Mouse (Mus musculus): ENCODE data around the gene Il1rapl1. TPM values are rescaled to one million over a fixed set of nuclear protein-coding genes. Genes with fewer than 3 reads are reported as not detected.
A peak's percentile ranks its signal among the peaks of the same experiment; 100 is the strongest.

Gene Il1rapl1
- polyA plus RNA-seq, 1 experiment from 2014 or later: 0.21 TPM

- Histone ChIP-seq H3K9me3 (ENCODE audit: control insufficient read depth, low read length) (no peaks in the 10 kb centered on the region), H3K4me2 (ENCODE audit: low read depth, low read length) (no peak overlapping the region), H3K4me1 (ENCODE audit: control insufficient read depth, insufficient read depth, low read length) (no peaks in the 10 kb centered on the region), H3K27me3 (replicated peaks; ENCODE audit: control insufficient read depth, insufficient read depth, low read length) (no peaks in the 10 kb centered on the region), H3K36me3 (ENCODE audit: control insufficient read depth, insufficient read depth, low read length) (no peaks in the 10 kb centered on the region), H3K9ac (ENCODE audit: low read depth, low read length) (no peak overlapping the region), H3K27ac (replicated peaks; ENCODE audit: low read depth, low read length) (no peak overlapping the region), H3K4me3 (ENCODE audit: low read depth, low read length) (no peak overlapping the region)
- no peak for DNase-seq (ENCODE audit: low spot score)
- no peak for ATAC-seq (ENCODE audit: low read depth)
These were observed 301.6 kb downstream of the Il1rapl1 start for GRCm38 (mm10) chrX:87813884-87814283.

- DNase-seq (ENCODE audit: low spot score): peak; percentile 4
- H3K27ac ChIP-seq (replicated peaks; ENCODE audit: low read depth, low read length): no peak overlapping the region
- no peaks in the 10 kb centered on the region for H3K4me1 ChIP-seq (ENCODE audit: control insufficient read depth, insufficient read depth, low read length)
- H3K36me3 ChIP-seq (ENCODE audit: control insufficient read depth, insufficient read depth, low read length): no peaks in the 10 kb centered on the region
- H3K27me3 ChIP-seq (replicated peaks; ENCODE audit: control insufficient read depth, insufficient read depth, low read length): no peaks in the 10 kb centered on the region
- WGBS: 14% methylated on average over 1 of the region's 1 CpGs
- ATAC-seq (ENCODE audit: low read depth): no peak
- no peak overlapping the region for H3K4me2 ChIP-seq (ENCODE audit: low read depth, low read length)
- H3K9ac ChIP-seq (ENCODE audit: low read depth, low read length): no peak overlapping the region
- no peaks in the 10 kb centered on the region for H3K9me3 ChIP-seq (ENCODE audit: control insufficient read depth, low read length)
- no peak overlapping the region for H3K4me3 ChIP-seq (ENCODE audit: low read depth, low read length)
These were observed 307.7 kb downstream of the Il1rapl1 start for GRCm38 (mm10) chrX:87807717-87808116.

DNA sequence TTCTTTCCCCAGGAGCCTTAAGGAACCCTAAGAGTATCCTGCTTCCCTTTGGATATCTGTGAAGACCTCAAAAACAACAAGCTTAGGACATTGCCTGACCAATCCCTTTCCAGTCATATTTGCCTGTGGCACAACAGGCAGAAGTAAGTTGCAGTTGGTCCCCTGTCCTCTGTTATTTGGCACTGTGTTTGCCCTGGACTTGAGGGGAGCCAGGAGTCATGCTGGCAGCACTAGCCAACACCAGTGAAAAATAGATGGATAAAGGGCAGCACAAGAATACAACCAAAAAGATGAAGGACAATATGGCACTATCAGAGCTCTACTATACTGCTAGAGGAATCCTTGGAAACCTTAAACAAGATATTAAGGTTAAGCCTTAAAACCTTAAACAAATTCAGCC lies 322.4 kb downstream of the Il1rapl1 start:
- Histone ChIP-seq H3K4me2 (ENCODE audit: low read depth, low read length) (no peak overlapping the region), H3K36me3 (ENCODE audit: control insufficient read depth, insufficient read depth, low read length) (no peaks in the 10 kb centered on the region), H3K9me3 (ENCODE audit: control insufficient read depth, low read length) (no peaks in the 10 kb centered on the region), H3K4me3 (ENCODE audit: low read depth, low read length) (no peak overlapping the region), H3K27ac (replicated peaks; ENCODE audit: low read depth, low read length) (no peak overlapping the region), H3K9ac (ENCODE audit: low read depth, low read length) (no peak overlapping the region), H3K27me3 (replicated peaks; ENCODE audit: control insufficient read depth, insufficient read depth, low read length) (no peaks in the 10 kb centered on the region), H3K4me1 (ENCODE audit: control insufficient read depth, insufficient read depth, low read length) (no peaks in the 10 kb centered on the region)
- DNase-seq (ENCODE audit: low spot score) (no peak), ATAC-seq (ENCODE audit: low read depth) (no peak)

- H3K9me3 ChIP-seq (ENCODE audit: control insufficient read depth, low read length): no peaks in the 10 kb centered on the region
- no peaks in the 10 kb centered on the region for H3K4me1 ChIP-seq (ENCODE audit: control insufficient read depth, insufficient read depth, low read length)
- H3K4me2 ChIP-seq (ENCODE audit: low read depth, low read length): no peak overlapping the region
- no peak for DNase-seq (ENCODE audit: low spot score)
- no peak overlapping the region for H3K27ac ChIP-seq (replicated peaks; ENCODE audit: low read depth, low read length)
- WGBS: 66% methylated on average over 2 of the region's 2 CpGs
- no peaks in the 10 kb centered on the region for H3K27me3 ChIP-seq (replicated peaks; ENCODE audit: control insufficient read depth, insufficient read depth, low read length)
- H3K36me3 ChIP-seq (ENCODE audit: control insufficient read depth, insufficient read depth, low read length): no peaks in the 10 kb centered on the region
- H3K9ac ChIP-seq (ENCODE audit: low read depth, low read length): no peak overlapping the region
- no peak overlapping the region for H3K4me3 ChIP-seq (ENCODE audit: low read depth, low read length)
- no peak for ATAC-seq (ENCODE audit: low read depth)
These were observed 404.9 kb downstream of the Il1rapl1 start for GRCm38 (mm10) chrX:87710589-87710988.

- no peak for ATAC-seq (ENCODE audit: low read depth)
- Histone ChIP-seq H3K9ac (ENCODE audit: low read depth, low read length) (no peak overlapping the region), H3K4me3 (ENCODE audit: low read depth, low read length) (no peak overlapping the region), H3K4me2 (ENCODE audit: low read depth, low read length) (no peak overlapping the region), H3K4me1 (ENCODE audit: control insufficient read depth, insufficient read depth, low read length) (no peaks in the 10 kb centered on the region), H3K27me3 (replicated peaks; ENCODE audit: control insufficient read depth, insufficient read depth, low read length) (no peaks in the 10 kb centered on the region), H3K9me3 (ENCODE audit: control insufficient read depth, low read length) (no peaks in the 10 kb centered on the region), H3K27ac (replicated peaks; ENCODE audit: low read depth, low read length) (no peak overlapping the region), H3K36me3 (ENCODE audit: control insufficient read depth, insufficient read depth, low read length) (no peaks in the 10 kb centered on the region)
- 86% methylated on average over 1 of the region's 1 CpGs for WGBS
- DNase-seq (ENCODE audit: low spot score): no peak
These were observed 451.6 kb downstream of the Il1rapl1 start for GRCm38 (mm10) chrX:87663856-87664255.

GRCm38 (mm10) chrX:87655644-87656043 lies 459.8 kb downstream of the Il1rapl1 start:
- no peaks in the 10 kb centered on the region for H3K9me3 ChIP-seq (ENCODE audit: control insufficient read depth, low read length)
- peak; percentile 9 for DNase-seq (ENCODE audit: low spot score)
- 31% methylated on average over 2 of the region's 2 CpGs for WGBS
- H3K9ac ChIP-seq (ENCODE audit: low read depth, low read length): no peak overlapping the region
- H3K27me3 ChIP-seq (replicated peaks; ENCODE audit: control insufficient read depth, insufficient read depth, low read length): no peaks in the 10 kb centered on the region
- no peak overlapping the region for H3K4me3 ChIP-seq (ENCODE audit: low read depth, low read length)
- H3K27ac ChIP-seq (replicated peaks; ENCODE audit: low read depth, low read length): no peak overlapping the region
- no peak overlapping the region for H3K4me2 ChIP-seq (ENCODE audit: low read depth, low read length)
- no peaks in the 10 kb centered on the region for H3K36me3 ChIP-seq (ENCODE audit: control insufficient read depth, insufficient read depth, low read length)
- ATAC-seq (ENCODE audit: low read depth): no peak
- no peaks in the 10 kb centered on the region for H3K4me1 ChIP-seq (ENCODE audit: control insufficient read depth, insufficient read depth, low read length)

- H3K4me1 ChIP-seq (ENCODE audit: control insufficient read depth, insufficient read depth, low read length): no peaks in the 10 kb centered on the region
- no peaks in the 10 kb centered on the region for H3K9me3 ChIP-seq (ENCODE audit: control insufficient read depth, low read length)
- no peak overlapping the region for H3K9ac ChIP-seq (ENCODE audit: low read depth, low read length)
- DNase-seq (ENCODE audit: low spot score) (peak; percentile 6), ATAC-seq (ENCODE audit: low read depth) (no peak)
- H3K27ac ChIP-seq (replicated peaks; ENCODE audit: low read depth, low read length): no peak overlapping the region
- no peak overlapping the region for H3K4me2 ChIP-seq (ENCODE audit: low read depth, low read length)
- H3K27me3 ChIP-seq (replicated peaks; ENCODE audit: control insufficient read depth, insufficient read depth, low read length): no peaks in the 10 kb centered on the region
- no peaks in the 10 kb centered on the region for H3K36me3 ChIP-seq (ENCODE audit: control insufficient read depth, insufficient read depth, low read length)
- H3K4me3 ChIP-seq (ENCODE audit: low read depth, low read length): no peak overlapping the region
These were observed 514.5 kb downstream of the Il1rapl1 start for GRCm38 (mm10) chrX:87600914-87601313.

- DNase-seq (ENCODE audit: low spot score) (no peak), ATAC-seq (ENCODE audit: low read depth) (no peak)
- Histone ChIP-seq H3K4me1 (ENCODE audit: control insufficient read depth, insufficient read depth, low read length) (no peaks in the 10 kb centered on the region), H3K4me3 (ENCODE audit: low read depth, low read length) (no peak overlapping the region), H3K9ac (ENCODE audit: low read depth, low read length) (no peak overlapping the region), H3K27me3 (replicated peaks; ENCODE audit: control insufficient read depth, insufficient read depth, low read length) (no peaks in the 10 kb centered on the region), H3K36me3 (ENCODE audit: control insufficient read depth, insufficient read depth, low read length) (no peaks in the 10 kb centered on the region), H3K4me2 (ENCODE audit: low read depth, low read length) (no peak overlapping the region), H3K27ac (replicated peaks; ENCODE audit: low read depth, low read length) (no peak overlapping the region), H3K9me3 (ENCODE audit: control insufficient read depth, low read length) (no peaks in the 10 kb centered on the region)
These were observed 607.4 kb downstream of the Il1rapl1 start for GRCm38 (mm10) chrX:87507997-87508396.

DNA sequence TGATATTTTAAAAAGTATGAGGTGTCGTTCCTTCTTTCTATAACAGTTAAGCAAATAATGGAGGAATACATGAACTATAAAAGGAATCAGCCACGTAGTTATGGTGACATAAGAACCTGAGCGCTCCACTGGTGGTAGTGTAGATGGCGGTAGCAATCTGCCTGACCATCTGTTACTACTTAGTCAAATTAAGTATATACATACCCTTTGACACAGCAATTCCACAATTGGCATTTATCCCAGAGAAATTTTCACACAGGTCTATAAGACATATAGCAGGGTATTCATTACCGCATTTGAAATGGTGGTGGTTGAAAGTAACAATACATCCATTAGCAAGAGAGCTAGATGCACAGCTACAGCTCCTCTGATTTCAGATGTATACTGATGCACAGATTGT lies 612.8 kb downstream of the Il1rapl1 start:
- H3K27me3 ChIP-seq (replicated peaks; ENCODE audit: control insufficient read depth, insufficient read depth, low read length): no peaks in the 10 kb centered on the region
- no peak overlapping the region for H3K4me2 ChIP-seq (ENCODE audit: low read depth, low read length)
- no peaks in the 10 kb centered on the region for H3K36me3 ChIP-seq (ENCODE audit: control insufficient read depth, insufficient read depth, low read length)
- no peak overlapping the region for H3K9ac ChIP-seq (ENCODE audit: low read depth, low read length)
- DNase-seq (ENCODE audit: low spot score) (peak; percentile 45), ATAC-seq (ENCODE audit: low read depth) (no peak)
- no peaks in the 10 kb centered on the region for H3K9me3 ChIP-seq (ENCODE audit: control insufficient read depth, low read length)
- no peaks in the 10 kb centered on the region for H3K4me1 ChIP-seq (ENCODE audit: control insufficient read depth, insufficient read depth, low read length)
- H3K27ac ChIP-seq (replicated peaks; ENCODE audit: low read depth, low read length): no peak overlapping the region
- no peak overlapping the region for H3K4me3 ChIP-seq (ENCODE audit: low read depth, low read length)
- WGBS: 46% methylated on average over 5 of the region's 5 CpGs
